Mouse (Mus musculus): ENCODE results near the gene Colec11.

DNA sequence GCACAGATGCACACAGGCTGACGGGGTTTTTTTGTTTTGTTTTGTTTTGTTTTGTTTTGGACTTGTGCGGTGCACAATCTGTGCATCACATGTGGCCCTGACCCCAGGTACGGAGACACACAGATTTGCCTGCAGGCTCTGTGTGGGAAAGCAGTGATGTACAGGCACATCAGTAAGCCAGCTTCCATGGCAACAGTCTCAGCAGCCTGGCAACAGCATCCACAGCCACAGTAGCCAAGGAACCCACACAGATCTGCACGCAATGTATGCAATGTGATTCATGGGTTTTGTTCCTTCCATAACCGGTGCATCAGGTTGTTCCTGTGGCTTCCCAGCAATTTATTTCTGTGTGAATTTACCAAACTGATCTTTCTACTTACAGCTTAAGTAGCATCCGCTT is 35.2 kb downstream of the Colec11 start:
- no peak for TF ChIP-seq CTCF (IDR thresholded peaks at IDR 0.05; ENCODE audit: control insufficient read depth, insufficient read depth, low read length)
- no peak for TF ChIP-seq POLR2A (IDR thresholded peaks at IDR 0.05; ENCODE audit: borderline replicate concordance, control insufficient read depth, low read depth, low read length)

All from bone marrow, adult 2 months (tissue).